In the genomic region with DNA sequence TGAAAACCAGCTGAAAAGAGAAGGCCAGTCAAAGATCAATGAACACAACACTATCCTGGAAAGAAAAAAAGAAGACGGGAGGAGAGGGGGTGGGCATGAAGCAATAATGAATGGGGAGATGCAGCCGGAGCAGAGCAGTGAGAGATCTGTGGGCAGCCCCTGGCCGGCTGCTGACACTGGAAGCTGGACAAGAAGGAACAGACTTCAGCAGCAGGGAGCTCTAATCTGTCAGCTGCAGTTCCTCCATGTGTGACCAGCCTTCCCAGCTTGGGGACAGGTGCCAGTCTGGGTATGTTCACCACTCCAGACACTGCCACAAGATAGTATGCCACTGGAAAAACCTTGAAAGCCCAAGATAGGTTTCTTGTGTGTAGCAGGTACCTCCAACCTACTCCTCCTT, we compare ENCODE assay signal across 16 mouse cellular contexts.
DNase-seq lines count a peak whose midpoint lies in the region; ATAC-seq and TF ChIP-seq lines count a peak whose summit lies in the region.
"Had no signal": no experiment of that assay in that cellular context is flagged by ENCODE, and none has a peak within 500 bp of the region (broad histone marks: within the 10 kb centered on the region; RNA-seq: fewer than 3 reads in every experiment).

No protein-coding gene starts in this region.

- no peak overlapping the region for H3K27ac ChIP-seq in heart, embryonic 12.5 days (ENCODE audit: poor library complexity, severe bottlenecking)
- peak overlapping the region; percentile 75 for H3K27ac ChIP-seq in layer of hippocampus, adult 2 months
- 0 out of 2 replicates have a peak overlapping the region, but pooled peaks have one; percentile 31 for H3K27ac ChIP-seq in cortical plate, adult 2 months (ENCODE audit: insufficient read depth, low read length)
- H3K27ac ChIP-seq: embryonic facial prominence, embryonic 10.5 days; forebrain, embryonic 13.5 days; heart, embryonic 13.5 days had no signal

- no peaks in the 10 kb centered on the region for H3K9me3 ChIP-seq in heart, embryonic 12.5 days (replicated peaks)
- H3K9me3 ChIP-seq: embryonic facial prominence, embryonic 10.5 days; forebrain, embryonic 13.5 days had no signal

- H3K27me3 ChIP-seq in heart, embryonic 12.5 days (replicated peaks): no peaks in the 10 kb centered on the region
- H3K27me3 ChIP-seq: forebrain, embryonic 13.5 days had no signal

- TF ChIP-seq POLR2A in cortical plate, adult 2 months (IDR thresholded peaks at IDR 0.05; ENCODE audit: extremely low read depth, insufficient read depth, low read length): no peak

- no peak overlapping the region for H3K9ac ChIP-seq in heart, embryonic 12.5 days
- H3K9ac ChIP-seq: forebrain, embryonic 13.5 days; forebrain, postnatal 0 days; heart, embryonic 13.5 days had no signal

- 69% methylated on average over 3 of the region's 3 CpGs for WGBS in heart, embryonic 12.5 days

- no peak overlapping the region for H3K4me3 ChIP-seq in heart, embryonic 12.5 days
- no peak overlapping the region for H3K4me3 ChIP-seq in layer of hippocampus, adult 2 months
- no peak overlapping the region for H3K4me3 ChIP-seq in cortical plate, adult 2 months (ENCODE audit: insufficient read depth, low read length)
- H3K4me3 ChIP-seq: embryonic facial prominence, embryonic 10.5 days; forebrain, embryonic 13.5 days; heart, embryonic 13.5 days had no signal

- H3K4me1 ChIP-seq in heart, embryonic 12.5 days (replicated peaks): peaks cover 14% of the 10 kb centered on the region
- peaks cover 16% of the 10 kb centered on the region for H3K4me1 ChIP-seq in cortical plate, adult 2 months (ENCODE audit: control insufficient read depth, insufficient read depth, low read length)

- H3K4me2 ChIP-seq in heart, embryonic 12.5 days: no peak overlapping the region
- H3K4me2 ChIP-seq: forebrain, embryonic 13.5 days; heart, embryonic 13.5 days had no signal

- no peak for ATAC-seq in cerebellum, adult (ENCODE audit: insufficient number of reproducible peaks, low FRiP score, low TSS enrichment)
- ATAC-seq in heart, embryonic 12.5 days (ENCODE audit: insufficient number of reproducible peaks, low FRiP score): no peak
- ATAC-seq: forebrain, embryonic 13.5 days; forebrain, postnatal 0 days had no signal

- no peak for TF ChIP-seq CTCF in layer of hippocampus, adult 2 months (conservative IDR thresholded peaks at IDR 0.05)
- no peak for TF ChIP-seq CTCF in cortical plate, adult 2 months (IDR thresholded peaks at IDR 0.05; ENCODE audit: extremely low read depth, insufficient read depth, low read length)

- peak; percentile 84 to 89 for DNase-seq in cerebellum, postnatal 10 days
- DNase-seq in heart, adult 11 months: peak; percentile 62
- no peak for DNase-seq in layer of hippocampus, adult 2 months (ENCODE audit: low spot score in 2 of 2)
- no peak for DNase-seq in layer of hippocampus, postnatal 14 days (ENCODE audit: low spot score in 2 of 2)
- DNase-seq: adrenal gland, postnatal 10 days; cerebellum, adult 9-10 months; forebrain, postnatal 0 days; gastrocnemius, postnatal 14 days; heart, postnatal 36 days; kidney, adult 11 months had no signal

- no peaks in the 10 kb centered on the region for H3K36me3 ChIP-seq in heart, embryonic 12.5 days
- H3K36me3 ChIP-seq: embryonic facial prominence, embryonic 10.5 days; heart, embryonic 13.5 days had no signal

Comparison
In these comparisons a context has a peak if more than half of its experiments do, and no peak if none do; other contexts are left out.
1. DNase-seq: peak in cerebellum, postnatal 10 days (2 of 2) and heart, adult 11 months (single experiment); none in layer of hippocampus, adult 2 months (0 of 2) and layer of hippocampus, postnatal 14 days (0 of 2).